Mouse (Mus musculus) testis, adult 2 months (tissue): ENCODE results near the gene Igsf21.

Source experiments
- CTCF ChIP-seq: fragments of 200-500 bp; IDR thresholded peaks from 2 replicates; pipeline ENCODE4 v1.5.1; 2012; ENCODE audit warnings: low read depth, mild to moderate bottlenecking, inconsistent platforms, low read length, moderate library complexity; ENCODE audit not compliant: control insufficient read depth, insufficient read depth, insufficient replicate concordance
- POLR2A ChIP-seq: fragments of 200-500 bp; IDR thresholded peaks from 2 replicates; pipeline ENCODE4 v1.6.1; 2012; ENCODE audit warnings: low read depth, mild to moderate bottlenecking, inconsistent platforms, low read length, moderate library complexity; ENCODE audit not compliant: control insufficient read depth

DNA sequence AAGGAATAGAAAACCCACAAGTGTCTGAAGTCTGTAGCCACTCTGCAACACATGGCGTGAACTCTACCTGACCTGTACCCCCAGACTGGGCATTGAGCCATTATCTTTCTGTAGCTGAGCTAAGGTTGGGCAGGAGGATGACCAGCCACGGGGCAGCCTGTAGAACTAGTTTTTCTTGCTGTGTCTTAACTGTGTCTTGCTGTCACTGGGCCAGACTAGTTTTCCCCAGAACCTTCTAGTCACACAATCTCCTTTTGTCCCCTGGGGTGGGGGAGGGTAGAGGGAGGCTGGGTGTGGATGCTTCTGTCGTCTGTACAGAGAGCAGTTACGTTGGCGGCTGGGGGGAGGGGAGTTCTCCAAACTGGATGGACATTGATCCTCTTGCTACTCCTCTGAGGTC is 267.9 kb downstream of the Igsf21 start:
- TF ChIP-seq CTCF (no peak), POLR2A (no peak)
